Mouse (Mus musculus) CH12F3 (cell line): ENCODE results near the gene Dip2c.

Experiments
- in situ Hi-C: fragments of 300-500 bp; cut with MboI; formaldehyde crosslinking; loops from 2 replicates; pipeline ENCODE4 v1.14.3; 2020; ENCODE audit warnings: low sequenced_read_pairs

Dip2c gene

GRCm38 (mm10) chr13:9494726-9495125 is 218.4 kb downstream of the Dip2c start:
- in situ Hi-C loops: no loop called here

GRCm38 (mm10) chr13:9504118-9504856 is 228.0 kb downstream of the Dip2c start:
- in situ Hi-C loops: no loop called here

DNA sequence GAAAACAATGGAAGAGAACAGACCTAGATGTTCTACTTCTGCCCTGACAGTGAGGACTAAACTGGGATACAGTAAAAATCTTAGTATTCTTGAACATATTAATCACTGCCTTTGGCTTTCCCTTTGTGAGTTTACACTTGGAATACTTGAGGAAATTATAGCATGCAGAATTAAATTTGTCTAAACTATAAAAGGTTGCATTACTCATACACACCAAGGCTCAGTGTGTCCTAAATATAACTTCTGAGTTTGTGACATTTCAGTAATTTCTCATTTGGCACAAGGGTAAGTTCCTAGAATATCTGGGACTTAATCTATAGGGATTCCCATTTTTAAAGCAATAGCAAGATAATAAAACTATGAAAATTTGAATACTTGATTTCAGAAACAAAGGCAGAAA is 262.2 kb downstream of the Dip2c start:
- in situ Hi-C loops: no loop called here

DNA sequence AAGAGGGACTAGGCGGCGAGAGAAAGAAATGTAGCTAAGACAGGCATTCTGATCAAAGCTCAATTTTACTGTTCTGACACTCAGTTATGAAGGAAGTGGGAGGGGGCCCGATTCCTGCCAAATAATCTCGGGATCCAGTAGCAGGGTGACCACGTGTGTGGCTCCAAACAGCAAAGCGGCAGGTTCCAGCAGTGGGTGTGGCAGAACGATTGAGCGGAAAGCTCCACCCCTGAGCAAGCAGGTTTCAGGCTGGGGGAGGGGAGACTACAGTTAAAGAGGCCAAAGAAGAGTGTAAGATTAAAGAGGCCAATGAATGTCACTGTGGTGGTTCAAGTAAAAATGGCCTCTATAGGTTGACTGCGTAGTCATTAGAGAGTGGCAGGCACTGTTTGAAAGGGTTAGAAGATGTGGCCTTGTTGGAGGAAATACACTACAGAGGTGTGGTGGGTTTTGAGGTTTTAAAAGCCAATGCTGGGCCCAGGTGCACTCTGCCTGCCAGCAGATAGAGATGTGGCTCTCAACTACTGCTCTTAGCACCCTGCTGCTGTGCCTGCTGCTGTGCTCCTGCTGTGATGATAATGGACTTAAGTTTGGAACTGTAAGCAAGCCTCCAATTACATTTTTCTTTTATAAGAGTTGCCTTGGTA is 271.5 kb downstream of the Dip2c start:
- in situ Hi-C loops: loop anchor here (10.0 kb wide), 1 partner anchor 297 kb away; no protein-coding TSS in a partner anchor

GRCm38 (mm10) chr13:9562099-9562498 is 285.8 kb downstream of the Dip2c start:
- in situ Hi-C loops: no loop called here

- in situ Hi-C loops: no loop called here
Measured at GRCm38 (mm10) chr13:9562921-9563320, 286.6 kb downstream of the Dip2c start.

GRCm38 (mm10) chr13:9568852-9569251 is 292.5 kb downstream of the Dip2c start:
- in situ Hi-C loops: no loop called here

DNA sequence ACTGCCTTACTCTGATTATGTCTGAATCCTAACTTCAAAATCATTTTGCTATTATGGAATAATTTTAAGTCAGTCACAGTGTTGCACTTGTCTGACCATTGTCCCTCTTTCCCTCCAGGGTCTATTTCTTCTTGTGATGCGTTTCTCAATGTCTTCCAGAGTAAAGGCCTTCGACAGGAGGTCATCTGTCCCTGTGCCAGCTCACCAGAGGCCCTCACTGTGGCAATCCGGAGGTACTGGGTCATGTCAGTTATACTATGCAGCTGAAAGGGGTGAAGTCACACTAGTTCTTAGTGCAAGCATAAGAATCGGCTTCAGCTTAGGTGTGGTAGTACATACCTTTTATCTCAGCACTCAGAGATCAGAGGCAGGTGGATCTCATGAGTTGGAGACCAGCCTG is 300.4 kb downstream of the Dip2c start:
- in situ Hi-C loops: no loop called here

GRCm38 (mm10) chr13:9578456-9578855 is 302.1 kb downstream of the Dip2c start:
- in situ Hi-C loops: no loop called here

- in situ Hi-C loops: no loop called here
Measured at GRCm38 (mm10) chr13:9581821-9582220, 305.5 kb downstream of the Dip2c start.

GRCm38 (mm10) chr13:9583579-9583978 is 307.3 kb downstream of the Dip2c start:
- in situ Hi-C loops: no loop called here

- in situ Hi-C loops: no loop called here
Measured at GRCm38 (mm10) chr13:9599334-9600096, 323.2 kb downstream of the Dip2c start.

GRCm38 (mm10) chr13:9601350-9601749 is 325.0 kb downstream of the Dip2c start:
- in situ Hi-C loops: no loop called here

- in situ Hi-C loops: no loop called here
Measured at GRCm38 (mm10) chr13:9611229-9611628, 334.9 kb downstream of the Dip2c start.

DNA sequence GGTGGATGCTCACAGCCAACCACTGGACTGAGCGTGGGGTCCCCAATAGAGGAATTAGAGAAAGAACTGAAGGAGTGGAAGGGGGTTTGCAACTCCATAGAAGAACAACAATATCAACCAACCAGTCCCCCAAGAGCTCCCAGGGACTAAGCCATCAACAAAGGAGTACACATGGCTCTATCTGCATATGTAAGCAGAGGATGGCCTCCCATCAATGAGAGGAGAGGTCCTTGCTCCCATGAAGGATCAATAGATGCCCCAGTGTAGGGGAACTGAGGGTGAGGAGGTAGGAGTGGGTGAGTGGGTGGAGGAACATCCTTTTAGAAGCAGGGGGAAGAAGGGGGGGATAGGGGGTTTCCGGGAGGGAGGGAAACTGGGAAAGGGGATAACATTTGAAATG is 356.4 kb downstream of the Dip2c start:
- in situ Hi-C loops: no loop called here

- in situ Hi-C loops: no loop called here
Measured at GRCm38 (mm10) chr13:9635951-9636350, 359.6 kb downstream of the Dip2c start.

- in situ Hi-C loops: no loop called here
Measured at GRCm38 (mm10) chr13:9636505-9636904, 360.2 kb downstream of the Dip2c start.

DNA sequence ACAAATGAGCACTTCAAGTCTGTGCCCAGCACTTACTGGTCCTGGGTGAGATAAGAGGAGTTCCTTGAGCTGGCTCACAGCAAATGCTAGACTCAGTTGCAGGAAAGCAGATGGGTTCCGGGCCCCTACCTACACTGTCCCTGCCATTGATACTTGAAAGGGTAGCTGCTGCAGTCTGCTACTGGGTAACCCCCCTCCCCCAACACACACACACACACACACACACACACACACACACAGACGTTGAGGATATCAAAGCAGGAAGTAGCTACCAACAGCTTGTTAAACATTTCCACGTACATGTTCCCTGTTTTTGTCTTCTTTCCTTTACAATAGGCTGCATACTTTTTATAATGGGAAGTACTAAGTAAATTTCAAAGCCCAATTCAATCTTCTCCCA is 361.6 kb downstream of the Dip2c start:
- in situ Hi-C loops: no loop called here

DNA sequence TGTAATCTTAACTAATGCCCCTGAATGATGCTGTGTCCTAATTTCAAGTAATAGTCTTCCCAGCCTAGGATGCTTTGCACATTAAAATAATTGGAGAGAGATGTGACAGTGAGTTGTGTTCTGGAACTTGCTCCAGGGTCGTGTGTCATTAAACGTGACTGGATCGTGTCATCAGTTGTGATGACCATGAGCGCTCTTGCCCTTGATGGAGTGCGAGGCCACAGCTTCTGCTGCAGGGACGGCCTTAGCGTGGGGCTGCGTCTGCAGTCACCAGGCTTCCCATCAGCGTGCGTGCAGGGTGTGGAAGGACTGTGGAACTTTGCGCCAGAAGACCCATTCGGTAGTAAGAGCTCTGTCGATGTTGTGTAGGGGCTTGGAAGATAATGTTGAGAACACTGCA is 372.4 kb downstream of the Dip2c start:
- in situ Hi-C loops: no loop called here

DNA sequence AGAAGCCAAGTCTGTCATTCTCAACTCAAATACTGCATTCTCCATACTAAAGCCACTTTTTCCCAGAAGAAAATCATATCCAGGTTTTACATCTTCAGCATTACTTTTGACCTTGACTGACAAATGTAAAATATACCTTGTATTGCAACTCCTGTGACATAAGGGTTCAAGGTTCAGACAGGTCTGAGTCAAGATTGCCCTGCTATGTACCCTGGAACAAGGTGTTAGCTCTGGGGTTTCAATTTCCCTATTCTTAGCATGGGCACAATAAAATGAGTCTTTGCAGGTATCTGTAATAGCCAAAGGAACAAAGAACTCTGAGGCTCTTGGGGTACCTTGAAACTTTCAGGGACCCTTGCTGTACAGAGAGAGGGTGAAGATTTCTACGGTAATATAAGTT is 373.6 kb downstream of the Dip2c start:
- in situ Hi-C loops: no loop called here

DNA sequence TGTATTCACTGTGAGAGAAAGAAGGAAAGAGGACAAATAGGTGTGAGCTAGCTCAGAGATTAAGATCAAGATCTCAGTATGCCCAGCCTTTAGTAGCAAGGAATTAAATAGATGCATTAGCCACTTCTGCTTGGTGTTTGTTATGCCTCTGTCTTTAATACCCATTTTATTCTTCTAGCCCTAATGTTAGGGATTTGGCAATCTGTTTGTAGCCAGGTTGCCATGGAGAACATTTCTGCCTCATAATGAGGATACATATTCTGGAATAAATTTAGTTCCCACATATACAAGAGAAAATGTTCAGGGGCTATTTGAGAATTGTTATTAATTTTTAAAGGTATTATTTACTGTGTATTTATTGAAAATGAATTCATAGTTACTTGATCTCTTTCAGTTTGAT is 374.3 kb downstream of the Dip2c start:
- in situ Hi-C loops: no loop called here

DNA sequence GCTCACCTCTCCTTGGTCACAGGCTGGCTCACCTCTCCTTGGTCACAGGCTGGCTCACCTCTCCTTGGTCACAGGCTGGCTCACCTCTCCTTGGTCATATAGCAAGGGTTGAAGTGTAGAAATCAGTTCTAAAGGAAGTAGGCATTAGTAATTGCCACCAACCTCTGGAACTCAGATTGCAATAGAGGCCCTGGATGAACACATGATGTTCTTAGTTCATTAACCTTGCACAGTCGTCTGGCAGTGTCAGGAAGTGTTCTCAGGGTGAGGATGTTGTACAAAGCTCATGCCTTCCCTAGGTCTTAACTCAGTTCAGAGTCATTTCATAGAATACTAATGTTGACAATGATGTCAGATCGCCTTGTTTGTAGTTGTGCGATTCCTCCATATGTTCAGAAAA is 376.7 kb downstream of the Dip2c start:
- in situ Hi-C loops: no loop called here
